Mouse (Mus musculus): ENCODE measurements at regions not wholly inside any gene's neighbourhood (a gene's known extent, or its start where the extent isn't known, plus 50 kb on each side); places are given as distances from the start of the nearest gene placed in this dataset.

GRCm38 (mm10) chr14:99548363-99549248 lies 250.1 kb downstream of the Klf5 start:
- Histone ChIP-seq H3K27ac (ENCODE audit: insufficient read depth, low read length) (peak overlapping the region; percentile 82), H3K4me1 (ENCODE audit: control insufficient read depth, insufficient read depth, low read length) (peaks cover 10% of the 10 kb centered on the region; the same call in 1 of the 2 replicates), H3K4me3 (ENCODE audit: insufficient read depth, low read length) (no peak overlapping the region)
- TF ChIP-seq CTCF (IDR thresholded peaks at IDR 0.05; ENCODE audit: borderline replicate concordance, insufficient read depth, low read length) (no peak), POLR2A (IDR thresholded peaks at IDR 0.05; ENCODE audit: low read depth, low read length) (no peak)

GRCm38 (mm10) chr14:99564024-99564423 lies 265.5 kb downstream of the Klf5 start:
- Histone ChIP-seq H3K4me3 (ENCODE audit: insufficient read depth, low read length) (no peak overlapping the region), H3K27ac (ENCODE audit: insufficient read depth, low read length) (no peak overlapping the region), H3K4me1 (ENCODE audit: control insufficient read depth, insufficient read depth, low read length) (no peaks in the 10 kb centered on the region)
- TF ChIP-seq CTCF (IDR thresholded peaks at IDR 0.05; ENCODE audit: borderline replicate concordance, insufficient read depth, low read length) (no peak), POLR2A (IDR thresholded peaks at IDR 0.05; ENCODE audit: low read depth, low read length) (no peak)

- no peaks in the 10 kb centered on the region; the same call in 1 of the 2 replicates for H3K4me1 ChIP-seq (ENCODE audit: control insufficient read depth, insufficient read depth, low read length)
- no peak overlapping the region for H3K27ac ChIP-seq (ENCODE audit: insufficient read depth, low read length)
- H3K4me3 ChIP-seq (ENCODE audit: insufficient read depth, low read length) = no peak overlapping the region
- TF ChIP-seq CTCF (IDR thresholded peaks at IDR 0.05; ENCODE audit: borderline replicate concordance, insufficient read depth, low read length) (no peak), POLR2A (IDR thresholded peaks at IDR 0.05; ENCODE audit: low read depth, low read length) (no peak)
These were observed 275.7 kb downstream of the Klf5 start for GRCm38 (mm10) chr14:99574146-99574545.

- TF ChIP-seq CTCF (IDR thresholded peaks at IDR 0.05; ENCODE audit: borderline replicate concordance, insufficient read depth, low read length) = no peak
- no peak for TF ChIP-seq POLR2A (IDR thresholded peaks at IDR 0.05; ENCODE audit: low read depth, low read length)
- Histone ChIP-seq H3K4me3 (ENCODE audit: insufficient read depth, low read length) (no peak overlapping the region; the same call in 1 of the 2 replicates), H3K27ac (ENCODE audit: insufficient read depth, low read length) (no peak overlapping the region), H3K4me1 (ENCODE audit: control insufficient read depth, insufficient read depth, low read length) (peaks cover 8% of the 10 kb centered on the region)
These were observed 280.2 kb downstream of the Klf5 start for GRCm38 (mm10) chr14:99578665-99579064.

- Histone ChIP-seq H3K4me3 (ENCODE audit: insufficient read depth, low read length) (no peak overlapping the region), H3K27ac (ENCODE audit: insufficient read depth, low read length) (no peak overlapping the region), H3K4me1 (ENCODE audit: control insufficient read depth, insufficient read depth, low read length) (peaks cover 8% of the 10 kb centered on the region)
- no peak for TF ChIP-seq CTCF (IDR thresholded peaks at IDR 0.05; ENCODE audit: borderline replicate concordance, insufficient read depth, low read length)
- no peak for TF ChIP-seq POLR2A (IDR thresholded peaks at IDR 0.05; ENCODE audit: low read depth, low read length)
These were observed 280.8 kb downstream of the Klf5 start for GRCm38 (mm10) chr14:99579271-99579759.

GRCm38 (mm10) chr14:99579765-99580266 lies 281.3 kb downstream of the Klf5 start:
- Histone ChIP-seq H3K4me1 (ENCODE audit: control insufficient read depth, insufficient read depth, low read length) (peaks cover 8% of the 10 kb centered on the region), H3K4me3 (ENCODE audit: insufficient read depth, low read length) (no peak overlapping the region), H3K27ac (ENCODE audit: insufficient read depth, low read length) (no peak overlapping the region)
- no peak for TF ChIP-seq POLR2A (IDR thresholded peaks at IDR 0.05; ENCODE audit: low read depth, low read length)
- TF ChIP-seq CTCF (IDR thresholded peaks at IDR 0.05; ENCODE audit: borderline replicate concordance, insufficient read depth, low read length) = no peak

- Histone ChIP-seq H3K4me1 (ENCODE audit: control insufficient read depth, insufficient read depth, low read length) (peaks cover 8% of the 10 kb centered on the region), H3K27ac (ENCODE audit: insufficient read depth, low read length) (no peak overlapping the region), H3K4me3 (ENCODE audit: insufficient read depth, low read length) (no peak overlapping the region)
- TF ChIP-seq POLR2A (IDR thresholded peaks at IDR 0.05; ENCODE audit: low read depth, low read length) = no peak
- no peak for TF ChIP-seq CTCF (IDR thresholded peaks at IDR 0.05; ENCODE audit: borderline replicate concordance, insufficient read depth, low read length)
These were observed 285.7 kb downstream of the Klf5 start for GRCm38 (mm10) chr14:99584144-99584543.

GRCm38 (mm10) chr14:99586029-99586428 lies 287.5 kb downstream of the Klf5 start:
- Histone ChIP-seq H3K27ac (ENCODE audit: insufficient read depth, low read length) (no peak overlapping the region), H3K4me3 (ENCODE audit: insufficient read depth, low read length) (no peak overlapping the region), H3K4me1 (ENCODE audit: control insufficient read depth, insufficient read depth, low read length) (peaks cover 2% of the 10 kb centered on the region; the same call in 1 of the 2 replicates)
- TF ChIP-seq POLR2A (IDR thresholded peaks at IDR 0.05; ENCODE audit: low read depth, low read length) = no peak
- no peak for TF ChIP-seq CTCF (IDR thresholded peaks at IDR 0.05; ENCODE audit: borderline replicate concordance, insufficient read depth, low read length)

GRCm38 (mm10) chr14:99590854-99591470 lies 292.5 kb downstream of the Klf5 start:
- no peak overlapping the region for H3K27ac ChIP-seq (ENCODE audit: insufficient read depth, low read length)
- no peak overlapping the region for H3K4me3 ChIP-seq (ENCODE audit: insufficient read depth, low read length)
- no peaks in the 10 kb centered on the region for H3K4me1 ChIP-seq (ENCODE audit: control insufficient read depth, insufficient read depth, low read length)
- TF ChIP-seq CTCF (IDR thresholded peaks at IDR 0.05; ENCODE audit: borderline replicate concordance, insufficient read depth, low read length) (no peak), POLR2A (IDR thresholded peaks at IDR 0.05; ENCODE audit: low read depth, low read length) (no peak)

Measured in embryonic fibroblast, embryonic 13.5 days (primary cell).